Mouse (Mus musculus) lung, postnatal 0 days (tissue): ENCODE results near the gene Gtf3c5. TPM values are rescaled to one million over a fixed set of nuclear protein-coding genes. Genes with fewer than 3 reads are reported as not detected.

ENCODE experiments used
- ATAC-seq: fragments of 200-750 bp; cut with Nextera tagmentation; 2 replicates; pipeline ENCODE4 v1.8.0; 2017; ENCODE audit warnings: moderate library complexity
- DNase-seq: peaks from one replicate; pipeline ENCODE4 v3.0.0-alpha.2; 2016; ENCODE audit warnings: low spot score
- H3K27ac ChIP-seq: fragments of 300-500 bp; sonication (generic); 2 replicates; pipeline ENCODE4 v1.5.1; 2014; ENCODE audit warnings: antibody characterized with exemption, mild to moderate bottlenecking, low read length, mixed read lengths
- H3K27me3 ChIP-seq: fragments of 300-500 bp; sonication (generic); replicated peaks from 2 replicates; pipeline ENCODE4 v1.6.1; 2014; ENCODE audit warnings: low read length, mixed read lengths; ENCODE audit not compliant: insufficient read depth
- H3K36me3 ChIP-seq: fragments of 300-500 bp; sonication (generic); 2 replicates; pipeline ENCODE4 v1.6.1; 2014; ENCODE audit warnings: low read length, mixed read lengths; ENCODE audit not compliant: insufficient read depth
- H3K4me1 ChIP-seq: fragments of 300-500 bp; sonication (generic); 2 replicates; pipeline ENCODE4 v1.6.1; 2014; ENCODE audit warnings: antibody characterized with exemption, low read depth, low read length, mixed read lengths; ENCODE audit not compliant: insufficient read depth
- H3K4me2 ChIP-seq: fragments of 300-500 bp; sonication (generic); replicated peaks from 2 replicates; pipeline ENCODE4 v1.6.1; 2014; ENCODE audit warnings: low read depth, mild to moderate bottlenecking, low read length, moderate library complexity, mixed read lengths
- H3K4me3 ChIP-seq: fragments of 300-500 bp; sonication (generic); 2 replicates; pipeline ENCODE4 v1.5.1; 2014; ENCODE audit warnings: low read depth, low read length
- H3K9ac ChIP-seq: fragments of 300-500 bp; sonication (generic); replicated peaks from 2 replicates; pipeline ENCODE4 v1.6.1; 2014; ENCODE audit warnings: low read depth, mild to moderate bottlenecking
- H3K9me3 ChIP-seq: fragments of 300-500 bp; sonication (generic); 2 replicates; pipeline ENCODE4 v1.6.1; 2016; ENCODE audit warnings: low read length, mixed read lengths
- CTCF ChIP-seq: IDR thresholded peaks from 2 replicates; pipeline ENCODE4 v1.5.1; 2016; ENCODE audit warnings: antibody characterized with exemption, mild to moderate bottlenecking
- EP300 ChIP-seq: IDR thresholded peaks from 2 replicates; pipeline ENCODE4 v1.6.1; 2016; ENCODE audit warnings: antibody characterized with exemption, mild to moderate bottlenecking, control low read depth
- whole genome bisulfite sequencing: fragments of 180-500 bp; shearing (Covaris S2); extraction: QIAGEN DNeasy Blood & Tissue Kit; methylation state at CpG from one replicate; pipeline ENCODE4 v1.1.7; 2014; 5-methylcytosine and 5-hydroxymethylcytosine counted together
- polyA plus RNA-seq: library from polyadenylated mRNA; unstranded; fragments of >200 nt; fragmentation: Nextera tagmentation; extraction: Ambion mirVana; gene quantifications from 2 replicates; pipeline ENCODE4 v1.2.1, GENCODE M21; 2015

Gene Gtf3c5
- polyA plus RNA-seq, 1 experiment from 2014 or later: 15.8 TPM

DNA sequence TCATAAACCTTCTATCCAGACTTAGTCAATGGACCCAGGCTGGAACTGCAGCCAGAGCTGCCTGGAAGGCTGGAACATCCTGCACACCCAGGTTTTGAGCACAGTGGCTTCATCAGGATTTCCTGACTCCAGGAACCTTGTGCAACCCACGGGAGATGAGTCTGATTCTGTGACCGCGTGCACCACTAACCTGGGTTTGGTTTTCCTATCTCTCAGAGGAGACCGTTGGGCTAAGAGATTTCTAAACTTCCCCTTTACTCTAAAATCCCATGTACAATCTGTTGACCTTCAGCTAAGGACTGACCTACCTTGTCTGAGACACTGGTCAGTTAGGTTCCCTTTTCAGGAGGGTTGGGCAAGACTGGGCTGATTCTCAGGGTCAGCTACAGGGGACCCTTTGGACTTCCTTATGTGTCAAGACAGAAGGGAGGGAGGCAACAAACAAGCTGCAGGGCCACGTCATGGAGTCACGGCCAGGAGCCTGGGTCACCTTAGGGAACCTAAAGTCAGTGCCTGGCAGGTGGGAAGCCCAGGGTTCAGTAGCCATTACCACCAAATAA, 35.3 kb upstream of the Gtf3c5 start:
- ATAC-seq: no peak
- no peak overlapping the region for H3K27ac ChIP-seq
- no peak overlapping the region for H3K9ac ChIP-seq
- DNase-seq: no peak
- no peak overlapping the region for H3K4me3 ChIP-seq
- WGBS: 75% methylated on average over 6 of the region's 6 CpGs
- 0 out of 2 replicates have a peak, but pooled peaks cover 5% of the 10 kb centered on the region for H3K27me3 ChIP-seq
- H3K4me1 ChIP-seq: no peaks in the 10 kb centered on the region
- no peaks in the 10 kb centered on the region for H3K9me3 ChIP-seq
- H3K36me3 ChIP-seq: no peaks in the 10 kb centered on the region
- no peak overlapping the region for H3K4me2 ChIP-seq
- TF ChIP-seq CTCF (no peak), EP300 (no peak)

DNA sequence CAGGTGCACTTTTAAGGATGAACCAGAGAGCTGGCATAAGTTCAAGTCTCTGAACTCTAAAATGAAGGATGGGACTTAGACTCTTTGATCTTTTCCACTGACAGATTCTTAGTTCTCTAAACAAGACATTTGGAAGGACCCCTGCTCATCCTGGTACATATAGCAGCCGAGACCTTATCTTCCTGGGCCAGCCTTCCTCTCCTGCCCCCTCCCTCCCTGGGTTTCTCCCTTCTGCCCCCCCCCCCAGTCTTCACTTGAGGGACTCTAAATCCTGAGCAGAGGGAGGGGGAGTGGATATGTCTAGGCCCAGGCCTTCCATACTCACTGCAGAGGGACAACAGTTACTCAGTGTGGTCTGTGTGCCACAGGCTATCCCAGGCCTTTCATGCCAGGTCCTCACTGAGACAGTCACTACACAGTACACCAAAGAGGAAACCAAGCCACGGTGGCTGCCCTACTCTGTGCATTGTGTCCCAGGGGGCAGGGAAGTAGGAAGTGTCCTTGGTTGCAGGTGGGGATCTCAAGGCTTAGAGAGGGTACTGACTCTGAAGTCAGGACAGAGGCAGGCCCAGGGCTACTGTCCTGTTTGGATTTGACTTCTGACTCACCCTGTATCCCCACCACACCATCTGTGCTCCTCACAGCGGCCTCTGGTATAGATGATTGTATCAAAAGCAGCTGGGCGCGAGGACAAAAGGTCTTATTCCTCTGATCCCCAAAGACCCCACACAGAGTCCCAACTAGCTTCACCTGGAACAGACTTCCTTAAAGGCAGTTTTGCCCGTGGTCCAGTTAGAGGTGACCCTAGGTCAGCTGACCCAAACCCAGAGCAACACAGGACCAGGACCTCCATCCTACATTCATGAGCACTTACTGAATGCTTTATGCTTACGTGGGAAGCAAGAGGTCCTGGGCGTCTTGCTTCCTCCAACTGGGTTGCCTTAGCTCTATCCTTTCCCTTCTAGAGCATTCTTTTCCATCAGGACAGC, 34.2 kb upstream of the Gtf3c5 start:
- Histone ChIP-seq H3K4me1 (no peaks in the 10 kb centered on the region), H3K27ac (no peak overlapping the region), H3K9ac (no peak overlapping the region), H3K9me3 (no peaks in the 10 kb centered on the region), H3K4me2 (no peak overlapping the region), H3K4me3 (no peak overlapping the region), H3K36me3 (no peaks in the 10 kb centered on the region), H3K27me3 (0 out of 2 replicates have a peak, but pooled peaks cover 5% of the 10 kb centered on the region)
- WGBS: 69% methylated on average over 8 of the region's 8 CpGs
- no peak for TF ChIP-seq EP300
- TF ChIP-seq CTCF: no peak
- no peak for ATAC-seq
- no peak for DNase-seq

GRCm38 (mm10) chr2:28616874-28617273, 33.3 kb upstream of the Gtf3c5 start:
- Histone ChIP-seq H3K9me3 (no peaks in the 10 kb centered on the region), H3K9ac (no peak overlapping the region), H3K27ac (no peak overlapping the region), H3K4me2 (no peak overlapping the region), H3K36me3 (no peaks in the 10 kb centered on the region), H3K4me1 (no peaks in the 10 kb centered on the region), H3K4me3 (no peak overlapping the region), H3K27me3 (0 out of 2 replicates have a peak, but pooled peaks cover 5% of the 10 kb centered on the region)
- ATAC-seq: no peak
- 68% methylated on average over 9 of the region's 9 CpGs for WGBS
- no peak for TF ChIP-seq EP300
- TF ChIP-seq CTCF: no peak
- DNase-seq: no peak

DNA sequence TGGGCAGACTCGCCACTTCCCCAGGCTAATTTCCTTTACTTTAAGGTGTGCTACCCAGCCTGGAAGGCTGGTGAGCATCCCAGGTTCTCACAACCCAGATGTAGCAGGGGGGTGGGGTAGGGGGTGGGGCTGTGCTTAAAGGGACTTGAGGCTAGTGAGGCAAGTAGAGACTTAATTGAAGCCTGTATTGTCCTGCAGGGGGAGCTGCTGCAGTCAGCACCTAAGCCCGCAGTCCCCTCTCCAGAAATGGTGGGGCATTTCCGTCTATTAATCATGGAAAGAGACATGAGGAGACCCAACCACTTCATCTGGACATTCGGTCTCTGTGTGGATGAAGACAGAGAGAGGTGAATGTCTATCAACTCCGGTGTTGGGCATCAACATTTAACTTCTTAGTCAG, 32.8 kb upstream of the Gtf3c5 start:
- peak; percentile 36 for DNase-seq
- ATAC-seq: no peak
- H3K27me3 ChIP-seq: 0 out of 2 replicates have a peak, but pooled peaks cover 5% of the 10 kb centered on the region
- no peaks in the 10 kb centered on the region for H3K36me3 ChIP-seq
- H3K4me1 ChIP-seq: no peaks in the 10 kb centered on the region
- no peaks in the 10 kb centered on the region for H3K9me3 ChIP-seq
- 37% methylated on average over 5 of the region's 5 CpGs for WGBS
- H3K4me2 ChIP-seq: no peak overlapping the region
- no peak for TF ChIP-seq EP300
- TF ChIP-seq CTCF: peak; percentile 49
- no peak overlapping the region for H3K9ac ChIP-seq
- no peak overlapping the region for H3K27ac ChIP-seq
- no peak overlapping the region for H3K4me3 ChIP-seq

DNA sequence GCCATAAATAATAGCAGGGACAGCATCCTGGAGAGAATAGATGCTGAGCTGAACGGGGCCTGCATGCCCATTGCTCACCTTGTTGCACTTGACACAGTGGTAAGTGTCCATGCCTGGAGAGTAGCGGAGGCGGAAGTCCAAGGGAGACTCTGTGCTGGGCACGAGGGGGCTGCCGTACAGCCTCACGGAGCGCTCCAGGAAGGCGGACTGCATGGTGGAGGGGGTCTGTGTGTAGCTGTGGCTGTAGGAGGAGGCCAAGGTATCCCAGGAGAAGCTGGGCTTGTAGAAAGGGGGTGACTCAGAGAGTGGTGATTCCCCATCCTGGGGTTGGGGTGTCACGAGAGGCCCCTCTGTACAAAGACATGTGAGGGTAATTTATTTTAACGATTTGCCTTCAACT, 30.0 kb upstream of the Gtf3c5 start:
- 88% methylated on average over 10 of the region's 10 CpGs for WGBS
- TF ChIP-seq CTCF: no peak
- no peak for ATAC-seq
- no peak for DNase-seq
- H3K9me3 ChIP-seq: no peaks in the 10 kb centered on the region
- H3K36me3 ChIP-seq: no peaks in the 10 kb centered on the region
- H3K4me3 ChIP-seq: no peak overlapping the region
- no peak overlapping the region for H3K4me2 ChIP-seq
- H3K27me3 ChIP-seq: no peaks in the 10 kb centered on the region
- H3K27ac ChIP-seq: no peak overlapping the region
- H3K9ac ChIP-seq: no peak overlapping the region
- no peaks in the 10 kb centered on the region for H3K4me1 ChIP-seq

DNA sequence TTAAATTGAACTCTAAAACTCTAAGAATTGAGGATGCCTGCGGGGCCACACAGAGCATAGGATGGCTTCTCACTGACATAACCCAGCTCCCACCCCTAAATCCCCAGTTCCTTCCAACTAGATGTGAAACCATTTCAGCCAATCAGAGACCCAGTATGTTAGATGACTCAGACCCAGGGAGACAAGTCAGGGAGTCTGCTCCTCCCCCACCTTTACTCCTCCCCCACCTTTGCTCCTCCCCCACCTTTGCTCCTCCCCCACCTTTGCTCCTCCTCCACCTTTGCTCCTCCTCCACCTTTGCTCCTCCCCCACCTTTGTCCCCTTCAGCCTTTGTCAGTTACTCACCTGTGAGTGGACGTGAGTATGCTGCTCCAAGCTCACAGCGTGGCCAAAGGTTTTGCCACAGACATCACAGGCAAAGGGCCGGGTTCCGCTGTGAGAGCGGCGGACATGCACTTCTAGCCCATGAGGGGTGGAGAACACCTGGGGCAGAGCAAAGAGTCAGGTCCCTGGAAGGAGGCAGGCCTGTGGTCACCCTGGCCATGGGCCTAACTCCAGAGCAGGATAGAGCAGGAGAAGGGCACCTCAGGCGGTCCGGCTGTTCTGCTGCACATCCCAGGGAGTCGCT, 29.0 kb upstream of the Gtf3c5 start:
- 71% methylated on average over 10 of the region's 10 CpGs for WGBS
- ATAC-seq: no peak

More for the DNA sequence above, 29.0 kb upstream of the Gtf3c5 start:
- H3K27me3 ChIP-seq: no peaks in the 10 kb centered on the region
- no peak overlapping the region for H3K4me2 ChIP-seq
- H3K36me3 ChIP-seq: no peaks in the 10 kb centered on the region
- H3K4me3 ChIP-seq: no peak overlapping the region
- no peak for DNase-seq
- no peaks in the 10 kb centered on the region for H3K4me1 ChIP-seq
- no peak overlapping the region for H3K9ac ChIP-seq
- TF ChIP-seq EP300: no peak
- no peak for TF ChIP-seq CTCF
- H3K27ac ChIP-seq: no peak overlapping the region
- H3K9me3 ChIP-seq: no peaks in the 10 kb centered on the region
